Mouse (Mus musculus): ENCODE measurements around the gene Ophn1.

GRCm38 (mm10) chrX:98880314-98880713 lies 10.5 kb downstream of the Ophn1 start:
- TF ChIP-seq CTCF (IDR thresholded peaks at IDR 0.05; ENCODE audit: borderline replicate concordance, insufficient read depth, low read depth, low read length) (no peak), POLR2A (IDR thresholded peaks at IDR 0.05; ENCODE audit: borderline replicate concordance, insufficient read depth, low read length) (no peak)
